Mouse (Mus musculus) CH12.LX (cell line): Measurements from ENCODE around the gene Zcchc24. TPM values are rescaled to one million over a fixed set of nuclear protein-coding genes. Genes with fewer than 3 reads are reported as not detected.

ENCODE experiments used
- DNase-seq: peaks from one replicate; pipeline ENCODE4 v3.0.0-alpha.2; 2013; ENCODE audit errors: extremely low read depth
- H3K27ac ChIP-seq: 2 replicates; pipeline ENCODE4 v1.5.1; 2012; ENCODE audit warnings: low read depth, mild to moderate bottlenecking, control low read depth, moderate library complexity; ENCODE audit not compliant: insufficient read depth
- H3K27me3 ChIP-seq: replicated peaks from 2 replicates; pipeline ENCODE3; 2012; ENCODE audit warnings: inconsistent platforms
- H3K36me3 ChIP-seq, 2 experiments: replicated peaks in 1 of 2; 2 replicates each; pipeline versions ENCODE3 to v1.6.1; 2012; ENCODE audit warnings: inconsistent platforms in 1 of 2, low read length in 1 of 2, mild to moderate bottlenecking in 1 of 2, mixed read lengths in 1 of 2, moderate library complexity in 1 of 2; ENCODE audit not compliant: control insufficient read depth in 1 of 2, insufficient read depth in 1 of 2
- H3K4me1 ChIP-seq, 2 experiments: 2 replicates each; pipeline ENCODE4 v1.6.1; 2012; ENCODE audit warnings: inconsistent platforms in 1 of 2, moderate library complexity in 1 of 2; ENCODE audit not compliant: insufficient read depth in 2 of 2, control insufficient read depth in 1 of 2
- H3K4me2 ChIP-seq: 2 replicates; pipeline ENCODE4 v1.6.1; 2012; ENCODE audit warnings: low read depth, mild to moderate bottlenecking, control low read depth; ENCODE audit not compliant: poor library complexity, insufficient read depth, severe bottlenecking
- H3K4me3 ChIP-seq, 3 experiments: fragments of 150-350 bp in 1 of 3; sonication (generic) in 1 of 3; replicated peaks in 1 of 3; 2 replicates each; pipeline versions ENCODE3 to v1.5.1; 2011 to 2012; ENCODE audit warnings: low read depth in 2 of 3, low read length in 2 of 3, mild to moderate bottlenecking in 2 of 3, moderate library complexity in 2 of 3, control low read depth in 1 of 3, improper control_type of control experiment in 1 of 3, inconsistent platforms in 1 of 3, mixed read lengths in 1 of 3; ENCODE audit not compliant: poor library complexity in 1 of 3
- H3K79me2 ChIP-seq: replicated peaks from 2 replicates; pipeline ENCODE4 v1.6.1; 2012; ENCODE audit warnings: mild to moderate bottlenecking, moderate library complexity; ENCODE audit not compliant: control insufficient read depth, poor library complexity, insufficient read depth, severe bottlenecking; ENCODE audit errors: extremely low read depth
- H3K9ac ChIP-seq: 2 replicates; pipeline ENCODE4 v1.6.1; 2012; ENCODE audit warnings: low read depth, mild to moderate bottlenecking, control low read depth, moderate library complexity; ENCODE audit not compliant: insufficient read depth
- H3K9me3 ChIP-seq: replicated peaks from 2 replicates; pipeline ENCODE3; 2012; ENCODE audit warnings: low read length, inconsistent platforms, mixed read lengths
- BHLHE40 ChIP-seq: IDR thresholded peaks from 2 replicates; pipeline ENCODE4 v1.6.1; 2011; ENCODE audit warnings: mild to moderate bottlenecking, low read depth, low read length, improper control_type of control experiment
- CHD1 ChIP-seq: IDR thresholded peaks from 2 replicates; pipeline ENCODE4 v1.6.1; 2012; ENCODE audit warnings: low read depth, low read length, improper control_type of control experiment, inconsistent platforms
- CTCF ChIP-seq, 2 experiments: IDR thresholded peaks in 1 of 2; conservative IDR thresholded peaks in 1 of 2; 2 replicates each; pipeline ENCODE4 v1.5.1; 2011 to 2012; ENCODE audit warnings: low read depth in 2 of 2, low read length in 2 of 2, improper control_type of control experiment in 1 of 2, inconsistent platforms in 1 of 2, mild to moderate bottlenecking in 1 of 2, moderate library complexity in 1 of 2
- E2F4 ChIP-seq: IDR thresholded peaks from 2 replicates; pipeline ENCODE4 v1.6.1; 2011; ENCODE audit warnings: low read depth, low read length, improper control_type of control experiment; ENCODE audit not compliant: insufficient replicate concordance
- EP300 ChIP-seq: IDR thresholded peaks from 2 replicates; pipeline ENCODE4 v1.6.1; 2011; ENCODE audit warnings: low read length, improper control_type of control experiment
- ETS1 ChIP-seq: conservative IDR thresholded peaks from 2 replicates; pipeline ENCODE4 v1.6.1; 2012; ENCODE audit warnings: low read depth, mild to moderate bottlenecking, inconsistent platforms, low read length, improper control_type of control experiment, moderate library complexity
- GABPA ChIP-seq: IDR thresholded peaks from 2 replicates; pipeline ENCODE4 v1.6.1; 2012; ENCODE audit warnings: low read depth, low read length, improper control_type of control experiment, inconsistent platforms; ENCODE audit not compliant: insufficient replicate concordance
- IRF4 ChIP-seq: IDR thresholded peaks from 2 replicates; pipeline ENCODE4 v1.6.1; 2014; ENCODE audit warnings: low read depth, mild to moderate bottlenecking, inconsistent platforms, low read length, improper control_type of control experiment
- JUN ChIP-seq: IDR thresholded peaks from 2 replicates; pipeline ENCODE4 v1.6.1; 2011; ENCODE audit warnings: low read depth, mild to moderate bottlenecking, low read length, improper control_type of control experiment, moderate library complexity; ENCODE audit not compliant: insufficient read depth
- KAT2A ChIP-seq: IDR thresholded peaks from 2 replicates; pipeline ENCODE4 v1.6.1; 2012; ENCODE audit warnings: low read length, improper control_type of control experiment, inconsistent platforms; ENCODE audit not compliant: insufficient replicate concordance
- MAFK ChIP-seq: IDR thresholded peaks from 2 replicates; pipeline ENCODE4 v1.6.1; 2011; ENCODE audit warnings: low read length, improper control_type of control experiment; ENCODE audit not compliant: insufficient replicate concordance
- MEF2A ChIP-seq: IDR thresholded peaks from 2 replicates; pipeline ENCODE4 v1.6.1; 2014; ENCODE audit warnings: low read depth, mild to moderate bottlenecking, inconsistent platforms, low read length, improper control_type of control experiment, borderline replicate concordance
- MXI1 ChIP-seq: IDR thresholded peaks from 2 replicates; pipeline ENCODE4 v1.6.1; 2011; ENCODE audit warnings: mild to moderate bottlenecking, low read depth, low read length, improper control_type of control experiment
- NELFE ChIP-seq: IDR thresholded peaks from 2 replicates; pipeline ENCODE4 v1.6.1; 2011; ENCODE audit warnings: low read depth, low read length, improper control_type of control experiment
- NRF1 ChIP-seq: IDR thresholded peaks from 2 replicates; pipeline ENCODE4 v1.6.1; 2014; ENCODE audit warnings: low read depth, mild to moderate bottlenecking, inconsistent platforms, low read length, improper control_type of control experiment, moderate library complexity
- PAX5 ChIP-seq: IDR thresholded peaks from 2 replicates; pipeline ENCODE4 v1.6.1; 2012; ENCODE audit warnings: low read length, inconsistent platforms, mixed read lengths
- POLR2A ChIP-seq: IDR thresholded peaks from 2 replicates; pipeline ENCODE4 v1.6.1; 2011; ENCODE audit warnings: low read depth, mild to moderate bottlenecking, improper control_type of control experiment, low read length
- POLR2AphosphoS2 ChIP-seq: IDR thresholded peaks from 2 replicates; pipeline ENCODE4 v1.6.1; 2011; ENCODE audit warnings: low read depth, low read length, improper control_type of control experiment
- RCOR1 ChIP-seq: conservative IDR thresholded peaks from 2 replicates; pipeline ENCODE4 v1.6.1; 2012; ENCODE audit warnings: low read depth, mild to moderate bottlenecking, inconsistent platforms, low read length, improper control_type of control experiment
- SMC3 ChIP-seq: IDR thresholded peaks from 2 replicates; pipeline ENCODE4 v1.6.1; 2011; ENCODE audit warnings: low read depth, low read length, improper control_type of control experiment
- TCF12 ChIP-seq: IDR thresholded peaks from 2 replicates; pipeline ENCODE4 v1.6.1; 2014; ENCODE audit warnings: low read depth, mild to moderate bottlenecking, inconsistent platforms, low read length, improper control_type of control experiment
- USF1 ChIP-seq: IDR thresholded peaks from 2 replicates; pipeline ENCODE4 v1.6.1; 2014; ENCODE audit warnings: low read depth, mild to moderate bottlenecking, inconsistent platforms, low read length, improper control_type of control experiment
- USF2 ChIP-seq: conservative IDR thresholded peaks from 2 replicates; pipeline ENCODE4 v1.6.1; 2011; ENCODE audit warnings: low read depth, low read length, improper control_type of control experiment
- ZKSCAN1 ChIP-seq: IDR thresholded peaks from 2 replicates; pipeline ENCODE4 v1.6.1; 2012; ENCODE audit warnings: low read depth, inconsistent platforms, low read length, improper control_type of control experiment, borderline replicate concordance
- ZMIZ1 ChIP-seq: IDR thresholded peaks from 2 replicates; pipeline ENCODE4 v1.6.1; 2012; ENCODE audit warnings: low read depth, mild to moderate bottlenecking, inconsistent platforms, low read length, improper control_type of control experiment
- dilution Hi-C: fragments of 300-500 bp; cut with MboI; formaldehyde crosslinking; loops from 2 replicates; pipeline ENCODE4 v1.14.3; 2020; ENCODE audit warnings: low sequenced_read_pairs; ENCODE audit not compliant: extremely low pct_unique_long_range_greater_than_20kb, extremely low pct_ligation_motif_present
- in situ Hi-C: fragments of 300-500 bp; cut with MboI; formaldehyde crosslinking; loops from 3 replicates; pipeline ENCODE4 v1.14.3; 2019; ENCODE audit warnings: low sequenced_read_pairs, low pct_ligation_motif_present, low pct_unique_long_range_greater_than_20kb, mixed read lengths
- polyA plus RNA-seq: library from polyadenylated mRNA; unstranded; fragments of >175 nt; gene quantifications from 2 replicates; pipeline ENCODE4 v1.2.1, GENCODE M21; 2012; ENCODE audit warnings: low read depth; ENCODE audit not compliant: insufficient read length
- total RNA-seq, 2 experiments: library from RNA; depleted of rRNA; stranded (reverse); fragments of 300-350 nt in 1 of 2; fragments of >200 nt in 1 of 2; gene quantifications; 2 replicates each; pipeline ENCODE4 v1.2.3; 2012 to 2014

The Zcchc24 gene
- total and polyA plus RNA-seq, 3 experiments = 0.05 to 0.44 (median 0.08) TPM

GRCm38 (mm10) chr14:25806561-25806960, 37.7 kb upstream of the Zcchc24 start:
- Histone ChIP-seq H3K4me2 (no peak overlapping the region), H3K27me3 (peaks cover 1% of the 10 kb centered on the region)
- TF ChIP-seq BHLHE40 = no peak
- no peak for TF ChIP-seq NRF1
- no peak for TF ChIP-seq KAT2A
- TF ChIP-seq USF2 = no peak
- no peak for TF ChIP-seq EP300
- TF ChIP-seq TCF12 = no peak
- TF ChIP-seq ETS1 = no peak
- no peak for TF ChIP-seq CTCF (conservative IDR thresholded peaks at IDR 0.05 in 1 of 2, IDR thresholded peaks at IDR 0.05 in 1 of 2; ENCODE audit: low read depth in 2 of 2, low read length in 2 of 2)
- no peak for TF ChIP-seq PAX5
- no peak for TF ChIP-seq CHD1
- TF ChIP-seq, all 38 proteins: peak for 0
- Histone ChIP-seq H3K9ac (no peak overlapping the region), H3K9me3 (no peaks in the 10 kb centered on the region), H3K4me3 (no peak overlapping the region), H3K27ac (no peak overlapping the region), H3K36me3 (no peaks in the 10 kb centered on the region), H3K79me2 (no peaks in the 10 kb centered on the region), H3K4me1 (no peaks in the 10 kb centered on the region)
- in situ Hi-C loops (no loop called here), dilution Hi-C loops (no loop called here)
- no peak for DNase-seq

DNA sequence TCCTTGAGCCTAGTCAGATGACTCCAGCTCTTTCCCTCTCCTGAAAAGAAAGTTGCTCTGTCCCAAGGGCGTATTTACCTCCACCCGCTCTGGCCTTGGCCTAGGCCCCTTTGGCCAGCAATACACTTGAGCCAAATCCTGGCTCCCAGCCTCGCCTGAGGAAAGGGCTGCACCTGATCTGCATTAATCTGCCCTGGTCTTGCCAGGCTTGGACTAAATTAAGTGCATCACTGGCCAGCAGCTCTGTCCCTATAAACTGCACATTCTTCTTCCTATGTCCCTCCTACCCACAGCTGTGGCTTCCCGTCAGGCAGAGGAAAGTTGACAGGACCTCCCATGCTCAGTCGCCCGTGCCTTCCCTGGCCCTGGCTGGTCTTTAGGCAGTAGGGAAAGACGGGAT, 37.0 kb upstream of the Zcchc24 start:
- Histone ChIP-seq H3K27me3 (peaks cover 2% of the 10 kb centered on the region), H3K4me2 (no peak overlapping the region), H3K36me3 (no peaks in the 10 kb centered on the region), H3K9me3 (no peaks in the 10 kb centered on the region), H3K4me3 (no peak overlapping the region), H3K27ac (no peak overlapping the region), H3K9ac (no peak overlapping the region), H3K79me2 (no peaks in the 10 kb centered on the region), H3K4me1 (no peaks in the 10 kb centered on the region)
- dilution Hi-C loops = no loop called here
- in situ Hi-C loops = no loop called here
- TF ChIP-seq E2F4 (no peak), MAFK (no peak), MXI1 (no peak), GABPA (no peak), ZKSCAN1 (no peak), USF1 (no peak), POLR2AphosphoS2 (no peak), POLR2A (no peak), JUN (no peak), KAT2A (no peak), MEF2A (no peak), TCF12 (no peak), IRF4 (no peak), SMC3 (no peak), PAX5 (no peak), NELFE (no peak), ZMIZ1 (no peak), RCOR1 (no peak), USF2 (no peak), CTCF (conservative IDR thresholded peaks at IDR 0.05 in 1 of 2, IDR thresholded peaks at IDR 0.05 in 1 of 2; ENCODE audit: low read depth in 2 of 2, low read length in 2 of 2) (no peak)
- no peak for DNase-seq
